Mouse (Mus musculus): Measurements from ENCODE around the gene Gm21964.
A peak's percentile ranks its signal among the peaks of the same experiment; 100 is the strongest.

Gene Gm21964

GRCm38 (mm10) chr8:110100907-110101306 is at the start of gene Gm21964:
Gene Gm21964, plus strand, starts transcription at chr8:110101207.
- DNase-seq = no peak

- no peak for DNase-seq
These were observed 49.8 kb upstream of the Gm21964 start for GRCm38 (mm10) chr8:110051208-110051607.

GRCm38 (mm10) chr8:110058207-110058606 is 42.8 kb upstream of the Gm21964 start:
- DNase-seq = peak; percentile 54

GRCm38 (mm10) chr8:110064161-110064560 is 36.8 kb upstream of the Gm21964 start:
- DNase-seq = peak; percentile 18

GRCm38 (mm10) chr8:110064606-110065365 is 36.2 kb upstream of the Gm21964 start:
- DNase-seq = peak; percentile 69

GRCm38 (mm10) chr8:110065676-110066075 is 35.3 kb upstream of the Gm21964 start:
- peak; percentile 62 for DNase-seq

GRCm38 (mm10) chr8:110069706-110070105 is 31.3 kb upstream of the Gm21964 start:
- DNase-seq = no peak

- no peak for DNase-seq
These were observed 29.4 kb upstream of the Gm21964 start for GRCm38 (mm10) chr8:110071600-110071999.

GRCm38 (mm10) chr8:110074496-110074895 is 26.5 kb upstream of the Gm21964 start:
- no peak for DNase-seq

GRCm38 (mm10) chr8:110079282-110080221 is 21.5 kb upstream of the Gm21964 start, which contains the start of gene Zfp612:
Gene Zfp612, plus strand, starts transcription at chr8:110079746.
- peak; percentile 92 for DNase-seq

GRCm38 (mm10) chr8:110082416-110083105 is 18.4 kb upstream of the Gm21964 start:
- DNase-seq = no peak

- no peak for DNase-seq
These were observed 9.1 kb upstream of the Gm21964 start for GRCm38 (mm10) chr8:110091869-110092268.

- no peak for DNase-seq
These were observed 669 bp downstream of the Gm21964 start for GRCm38 (mm10) chr8:110101676-110102075.

GRCm38 (mm10) chr8:110102653-110103052 is 1.6 kb downstream of the Gm21964 start, which contains the start of gene Gm17720:
Gene Gm17720, minus strand, starts transcription at chr8:110102753.
- DNase-seq = no peak

- DNase-seq = no peak
These were observed 18.7 kb downstream of the Gm21964 start for GRCm38 (mm10) chr8:110119715-110120114.

GRCm38 (mm10) chr8:110130537-110130936 is 29.5 kb downstream of the Gm21964 start:
- DNase-seq = no peak

GRCm38 (mm10) chr8:110134236-110134635 is 33.2 kb downstream of the Gm21964 start:
- DNase-seq = no peak

- DNase-seq = no peak
These were observed 34.5 kb downstream of the Gm21964 start for GRCm38 (mm10) chr8:110135515-110135914.

GRCm38 (mm10) chr8:110140156-110140555 is 39.1 kb downstream of the Gm21964 start:
- no peak for DNase-seq

- DNase-seq = no peak
These were observed 39.8 kb downstream of the Gm21964 start for GRCm38 (mm10) chr8:110140770-110141169.

GRCm38 (mm10) chr8:110145538-110145937 is 44.5 kb downstream of the Gm21964 start:
- DNase-seq = no peak

- DNase-seq = no peak
These were observed 51.9 kb downstream of the Gm21964 start for GRCm38 (mm10) chr8:110152951-110153350.

Measured in heart, adult 11 months (tissue).